Mouse (Mus musculus): ENCODE data around the gene Syt7.

DNA sequence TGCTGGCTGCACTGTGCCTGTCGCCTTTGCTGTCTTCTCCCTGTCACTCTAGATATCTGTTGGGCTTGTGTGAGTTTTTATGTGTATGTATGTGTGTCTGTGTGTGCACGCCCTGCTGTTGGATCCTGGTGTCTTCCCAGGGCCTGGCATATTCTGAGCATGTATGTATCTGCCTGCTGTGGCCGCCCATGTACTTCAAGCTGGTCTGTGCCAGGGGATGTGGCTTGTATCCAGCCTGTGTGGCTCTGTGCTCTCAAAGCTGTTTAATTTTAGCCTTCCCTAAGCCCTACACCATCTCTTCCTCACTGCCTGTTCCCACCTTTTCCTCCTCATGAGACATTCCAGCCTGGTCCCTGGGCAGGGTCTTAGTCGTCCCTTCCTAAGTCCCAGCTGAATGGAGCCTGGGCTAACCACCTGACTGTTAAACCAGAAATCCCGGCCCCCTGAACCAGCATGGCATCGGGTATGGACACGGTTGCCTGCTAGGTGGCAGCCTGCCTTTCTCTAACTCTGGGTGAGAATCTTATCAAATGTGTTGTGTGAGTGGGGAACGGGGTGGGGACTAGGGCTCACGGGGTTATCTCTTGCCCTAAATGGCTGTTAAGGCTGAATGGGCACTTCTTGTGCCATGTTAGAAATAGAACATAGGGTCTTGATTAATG lies 45.1 kb downstream of the Syt7 start:
- TF ChIP-seq CTCF (IDR thresholded peaks at IDR 0.05; ENCODE audit: borderline replicate concordance, insufficient read depth, low read length) (no peak), POLR2A (IDR thresholded peaks at IDR 0.05; ENCODE audit: low read depth, low read length) (no peak)
